Mouse (Mus musculus) heart, postnatal 0 days (tissue): Measurements from ENCODE around the gene Lcn5.

Experiments
- CTCF ChIP-seq: IDR thresholded peaks from 2 replicates; pipeline ENCODE4 v1.5.1; 2016; ENCODE audit warnings: antibody characterized with exemption, control low read depth, low read depth
- EP300 ChIP-seq: IDR thresholded peaks from 2 replicates; pipeline ENCODE4 v1.6.1; 2016; ENCODE audit warnings: antibody characterized with exemption, low read depth

DNA sequence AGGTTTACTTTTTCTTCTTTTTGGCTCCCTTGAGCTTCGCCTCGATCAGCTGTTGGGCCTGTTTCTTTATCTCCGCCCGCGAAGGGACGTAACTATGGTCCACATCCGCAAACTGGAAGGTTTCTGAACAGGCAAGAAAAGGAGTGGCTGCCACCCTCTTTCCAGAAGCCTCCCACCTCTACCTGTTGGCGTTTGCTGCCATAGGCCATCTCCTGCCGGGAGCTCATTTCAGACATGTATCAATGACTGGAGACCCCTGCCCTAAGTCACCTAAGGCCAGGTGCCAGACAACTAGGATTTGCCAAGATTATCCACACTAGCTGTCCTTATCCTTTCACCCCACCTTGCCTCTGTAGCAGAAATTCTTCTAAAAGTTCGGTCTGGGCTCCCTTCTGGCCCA, 49.1 kb upstream of the Lcn5 start:
- TF ChIP-seq EP300 (no peak), CTCF (no peak)
